Mouse (Mus musculus) heart, embryonic 12.5 days (tissue): ENCODE data around the gene Trpd52l3. TPM values are rescaled to one million over a fixed set of nuclear protein-coding genes. Genes with fewer than 3 reads are reported as not detected.

ENCODE experiments used
- ATAC-seq: fragments of 200-750 bp; cut with Nextera tagmentation; 2 replicates; pipeline ENCODE4 v1.8.0; 2017; ENCODE audit warnings: moderate TSS enrichment, moderate library complexity; ENCODE audit not compliant: insufficient number of reproducible peaks, low FRiP score
- H3K27ac ChIP-seq: fragments of 300-500 bp; sonication (generic); 2 replicates; pipeline ENCODE4 v1.5.1; 2016; ENCODE audit warnings: mild to moderate bottlenecking, moderate library complexity; ENCODE audit not compliant: poor library complexity, severe bottlenecking
- H3K27me3 ChIP-seq: fragments of 300-500 bp; sonication (generic); replicated peaks from 2 replicates; pipeline ENCODE4 v1.6.1; 2016; ENCODE audit warnings: mild to moderate bottlenecking, moderate library complexity
- H3K36me3 ChIP-seq: fragments of 300-500 bp; sonication (generic); 2 replicates; pipeline ENCODE4 v1.6.1; 2016; ENCODE audit warnings: mild to moderate bottlenecking, moderate library complexity
- H3K4me1 ChIP-seq: fragments of 300-500 bp; sonication (generic); replicated peaks from 2 replicates; pipeline ENCODE4 v1.6.1; 2016; ENCODE audit warnings: mild to moderate bottlenecking
- H3K4me2 ChIP-seq: fragments of 300-500 bp; sonication (generic); 2 replicates; pipeline ENCODE4 v1.6.1; 2016; ENCODE audit warnings: mild to moderate bottlenecking, moderate library complexity
- H3K4me3 ChIP-seq: fragments of 300-500 bp; sonication (generic); 2 replicates; pipeline ENCODE4 v1.5.1; 2016; ENCODE audit warnings: mild to moderate bottlenecking
- H3K9ac ChIP-seq: fragments of 300-500 bp; sonication (generic); 2 replicates; pipeline ENCODE4 v1.6.1; 2016; ENCODE audit warnings: mild to moderate bottlenecking, moderate library complexity
- H3K9me3 ChIP-seq: fragments of 300-500 bp; sonication (generic); replicated peaks from 2 replicates; pipeline ENCODE4 v1.6.1; 2016; ENCODE audit warnings: mild to moderate bottlenecking, moderate library complexity
- WGBS: fragments of 180-500 bp; shearing (Covaris S2); methylation state at CpG from one replicate; pipeline ENCODE4 v1.1.7; 2016; 5-methylcytosine and 5-hydroxymethylcytosine counted together
- polyA plus RNA-seq: library from polyadenylated mRNA; unstranded; fragments of >200 nt; fragmentation: Nextera tagmentation; extraction: Ambion mirVana; gene quantifications from 2 replicates; pipeline ENCODE4 v1.2.1, GENCODE M21; 2016

Trpd52l3 gene
- polyA plus RNA-seq: not detected in 2 replicates

- Histone ChIP-seq H3K27me3 (no peaks in the 10 kb centered on the region), H3K4me3 (no peak within 1 kb of the TSS), H3K4me1 (peaks cover 7% of the 10 kb centered on the region; the same call in 1 of the 2 replicates), H3K4me2 (no peak within 1 kb of the TSS), H3K9me3 (no peaks in the 10 kb centered on the region), H3K27ac (no peak within 1 kb of the TSS), H3K36me3 (no peaks in the 10 kb centered on the region), H3K9ac (no peak within 1 kb of the TSS)
- WGBS: 89% methylated on average over 9 of the region's 9 CpGs
- ATAC-seq: no peak
These were observed at the start of gene Trpd52l3 for GRCm38 (mm10) chr19:30003621-30004020. Gene Trpd52l3, plus strand, starts transcription at chr19:30003790.

DNA sequence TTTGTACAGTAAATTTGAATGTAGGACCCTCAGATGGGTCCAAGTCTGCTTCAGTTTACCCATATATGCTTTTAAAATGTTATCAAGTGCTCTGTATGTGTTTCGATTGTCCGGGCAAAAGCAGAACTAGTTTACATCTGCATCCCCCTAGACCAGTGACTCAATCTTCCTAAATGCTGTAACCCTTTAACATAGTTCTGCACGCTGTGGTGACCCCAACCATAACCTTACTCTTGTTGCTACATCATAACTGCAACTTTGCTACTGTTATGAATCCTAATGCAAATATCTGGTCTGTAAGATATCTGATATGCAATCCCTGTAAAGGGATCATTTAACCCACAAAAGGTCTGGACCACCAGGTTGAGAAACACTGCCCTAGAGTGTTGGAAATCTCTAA is 49.8 kb upstream of the Trpd52l3 start:
- ATAC-seq: no peak
- no peak overlapping the region for H3K4me3 ChIP-seq
- no peaks in the 10 kb centered on the region for H3K27me3 ChIP-seq
- 81% methylated on average over 3 of the region's 3 CpGs for WGBS
- H3K27ac ChIP-seq: no peak overlapping the region
- H3K4me2 ChIP-seq: no peak overlapping the region
- H3K36me3 ChIP-seq: no peaks in the 10 kb centered on the region
- no peaks in the 10 kb centered on the region for H3K9me3 ChIP-seq
- H3K9ac ChIP-seq: no peak overlapping the region
- no peaks in the 10 kb centered on the region for H3K4me1 ChIP-seq

DNA sequence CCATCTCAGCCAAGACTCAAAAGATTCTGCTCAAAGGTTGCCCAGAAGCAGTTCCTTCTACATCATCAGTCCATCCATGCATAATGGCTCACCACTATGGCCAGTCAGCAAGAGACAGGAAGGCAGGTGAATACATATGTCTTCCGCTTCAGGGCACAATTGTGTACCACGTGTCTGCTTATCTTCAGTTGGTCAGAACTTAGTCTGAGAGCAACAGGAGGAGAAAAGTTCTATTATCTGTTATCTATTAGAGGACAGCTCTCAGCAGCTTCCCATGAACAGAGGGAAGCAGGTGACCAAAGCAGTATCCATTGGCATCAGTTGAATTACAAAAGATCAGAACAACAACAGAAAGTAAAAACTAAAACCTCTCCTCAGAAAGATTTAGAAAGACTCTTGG is 48.1 kb upstream of the Trpd52l3 start:
- no peaks in the 10 kb centered on the region for H3K27me3 ChIP-seq
- H3K9me3 ChIP-seq: no peaks in the 10 kb centered on the region
- H3K36me3 ChIP-seq: no peaks in the 10 kb centered on the region
- no peak overlapping the region for H3K4me3 ChIP-seq
- no peak for ATAC-seq
- no peaks in the 10 kb centered on the region for H3K4me1 ChIP-seq
- WGBS: 67% methylated on average over 2 of the region's 2 CpGs
- H3K27ac ChIP-seq: no peak overlapping the region
- no peak overlapping the region for H3K4me2 ChIP-seq
- H3K9ac ChIP-seq: no peak overlapping the region

- H3K36me3 ChIP-seq: no peaks in the 10 kb centered on the region
- H3K4me1 ChIP-seq: no peaks in the 10 kb centered on the region; the same call in 1 of the 2 replicates
- 79% methylated on average over 4 of the region's 4 CpGs for WGBS
These were observed 42.7 kb upstream of the Trpd52l3 start for GRCm38 (mm10) chr19:29960906-29961305.

GRCm38 (mm10) chr19:29961842-29962241 is 41.7 kb upstream of the Trpd52l3 start:
- H3K27ac ChIP-seq: no peak overlapping the region
- no peak overlapping the region for H3K4me3 ChIP-seq
- H3K36me3 ChIP-seq: no peaks in the 10 kb centered on the region
- peaks cover 6% of the 10 kb centered on the region; the same call in 1 of the 2 replicates for H3K9me3 ChIP-seq
- no peak overlapping the region for H3K9ac ChIP-seq
- H3K27me3 ChIP-seq: no peaks in the 10 kb centered on the region
- no peaks in the 10 kb centered on the region; the same call in 1 of the 2 replicates for H3K4me1 ChIP-seq
- ATAC-seq: no peak
- no peak overlapping the region for H3K4me2 ChIP-seq
- WGBS: 65% methylated on average over 6 of the region's 6 CpGs

More at GRCm38 (mm10) chr19:29960906-29961305, 42.7 kb upstream of the Trpd52l3 start:
- H3K4me2 ChIP-seq: no peak overlapping the region
- 0 out of 2 replicates have a peak, but pooled peaks cover 2% of the 10 kb centered on the region for H3K9me3 ChIP-seq
- H3K4me3 ChIP-seq: no peak overlapping the region
- no peak overlapping the region for H3K27ac ChIP-seq
- H3K9ac ChIP-seq: no peak overlapping the region
- H3K27me3 ChIP-seq: no peaks in the 10 kb centered on the region
- no peak for ATAC-seq

DNA sequence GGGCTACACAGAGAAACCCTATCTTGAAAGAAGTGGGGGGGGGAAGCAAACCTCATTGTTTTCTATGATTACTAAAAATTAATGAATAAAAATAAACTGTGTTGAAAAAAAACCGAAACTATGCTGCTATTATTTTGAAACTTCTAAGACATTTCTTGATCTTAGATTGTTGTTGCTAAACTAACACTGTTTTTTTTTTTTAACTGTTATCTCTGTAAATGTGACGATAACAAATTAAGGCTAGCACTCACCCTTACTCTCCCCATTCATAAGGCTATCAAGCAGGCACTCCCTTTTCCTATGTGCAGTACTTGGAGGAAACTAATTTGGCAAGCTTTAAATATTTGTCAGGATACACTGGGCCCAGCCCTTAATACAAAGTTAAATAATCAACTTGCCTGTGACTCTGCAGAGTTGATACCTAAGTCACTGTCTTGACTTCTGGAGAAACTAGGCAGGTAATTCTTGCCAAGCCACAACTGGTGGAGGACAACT is 39.9 kb upstream of the Trpd52l3 start:
- Histone ChIP-seq H3K36me3 (no peaks in the 10 kb centered on the region), H3K9me3 (peaks cover 6% of the 10 kb centered on the region; the same call in 1 of the 2 replicates), H3K27ac (no peak overlapping the region), H3K9ac (no peak overlapping the region), H3K4me2 (no peak overlapping the region), H3K4me3 (no peak overlapping the region), H3K4me1 (no peaks in the 10 kb centered on the region; the same call in 1 of the 2 replicates), H3K27me3 (no peaks in the 10 kb centered on the region)
- ATAC-seq: no peak
- WGBS: 49% methylated on average over 2 of the region's 2 CpGs

DNA sequence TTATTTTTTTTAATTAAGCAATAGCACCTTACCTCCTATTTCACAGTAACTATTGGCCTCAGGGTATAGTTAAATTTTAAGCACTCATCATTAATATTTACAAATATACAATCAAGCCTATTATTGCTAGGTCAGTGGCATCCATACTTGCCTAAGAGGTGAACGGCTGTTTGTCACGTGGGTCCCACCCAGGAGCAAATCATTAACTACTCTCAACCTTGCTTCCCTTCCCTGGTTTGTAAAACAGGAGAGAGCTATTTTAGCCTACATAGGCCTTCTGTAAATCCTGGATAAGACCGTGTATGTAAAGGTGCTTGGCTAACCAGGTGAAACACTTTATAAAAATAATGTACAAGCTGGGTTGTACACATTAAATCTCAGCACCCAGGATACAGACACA is 35.6 kb upstream of the Trpd52l3 start:
- H3K4me3 ChIP-seq: no peak overlapping the region
- WGBS: 81% methylated on average over 3 of the region's 3 CpGs
- H3K4me1 ChIP-seq: no peaks in the 10 kb centered on the region; the same call in 1 of the 2 replicates
- ATAC-seq: no peak
- no peak overlapping the region for H3K9ac ChIP-seq
- H3K27ac ChIP-seq: no peak overlapping the region
- H3K27me3 ChIP-seq: 0 out of 2 replicates have a peak, but pooled peaks cover 5% of the 10 kb centered on the region
- H3K9me3 ChIP-seq: peaks cover 6% of the 10 kb centered on the region; the same call in 1 of the 2 replicates
- H3K4me2 ChIP-seq: no peak overlapping the region
- no peaks in the 10 kb centered on the region for H3K36me3 ChIP-seq

- WGBS: 62% methylated on average over 5 of the region's 5 CpGs
- Histone ChIP-seq H3K4me2 (no peak overlapping the region), H3K36me3 (no peaks in the 10 kb centered on the region), H3K9me3 (no peaks in the 10 kb centered on the region), H3K27me3 (0 out of 2 replicates have a peak, but pooled peaks cover 5% of the 10 kb centered on the region), H3K4me1 (no peaks in the 10 kb centered on the region), H3K4me3 (no peak overlapping the region), H3K27ac (no peak overlapping the region), H3K9ac (no peak overlapping the region)
- no peak for ATAC-seq
These were observed 30.2 kb upstream of the Trpd52l3 start for GRCm38 (mm10) chr19:29973396-29973795.

- Histone ChIP-seq H3K4me1 (no peaks in the 10 kb centered on the region), H3K4me2 (no peak overlapping the region), H3K27ac (no peak overlapping the region), H3K36me3 (no peaks in the 10 kb centered on the region), H3K27me3 (no peaks in the 10 kb centered on the region), H3K9me3 (no peaks in the 10 kb centered on the region), H3K9ac (no peak overlapping the region), H3K4me3 (no peak overlapping the region)
- WGBS: 56% methylated on average over 2 of the region's 2 CpGs
- ATAC-seq: no peak
These were observed 24.7 kb upstream of the Trpd52l3 start for GRCm38 (mm10) chr19:29978847-29979246.

DNA sequence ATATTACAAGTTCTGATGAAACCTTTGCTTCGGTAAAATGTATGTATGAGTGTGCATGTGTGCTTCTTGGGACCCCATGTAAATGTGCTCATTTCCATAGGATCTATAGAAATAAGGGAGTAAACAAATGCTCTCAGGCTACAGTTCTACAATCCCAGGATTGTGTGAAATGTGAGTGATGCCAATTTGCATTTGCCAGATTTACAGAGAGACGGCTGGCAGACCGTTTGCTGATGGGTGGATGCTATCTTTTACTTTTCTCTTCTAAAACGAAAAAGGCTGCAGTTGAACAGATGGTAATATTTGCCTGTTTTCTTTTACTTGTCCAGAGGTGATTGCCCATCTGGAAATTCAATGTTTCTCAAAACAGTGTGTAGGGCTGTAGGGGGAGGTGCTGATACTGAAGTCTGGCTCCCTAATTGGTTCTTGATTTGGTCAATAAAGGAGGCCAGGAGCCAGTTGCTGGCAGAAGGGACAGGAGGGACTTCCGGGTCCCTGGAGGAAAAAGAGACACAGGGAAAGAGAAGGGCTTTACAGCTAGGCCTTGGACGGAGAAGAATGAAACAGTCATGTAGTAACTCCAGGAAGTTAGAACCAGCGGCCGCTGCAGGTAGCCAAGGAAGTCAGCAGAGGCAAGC is 24.0 kb upstream of the Trpd52l3 start:
- Histone ChIP-seq H3K27ac (no peak overlapping the region), H3K4me3 (no peak overlapping the region), H3K27me3 (no peaks in the 10 kb centered on the region), H3K9ac (no peak overlapping the region), H3K4me1 (no peaks in the 10 kb centered on the region), H3K36me3 (no peaks in the 10 kb centered on the region), H3K9me3 (no peaks in the 10 kb centered on the region), H3K4me2 (no peak overlapping the region)
- 75% methylated on average over 8 of the region's 8 CpGs for WGBS
- ATAC-seq: no peak

- H3K9ac ChIP-seq: no peak overlapping the region
- no peak for ATAC-seq
- WGBS: 74% methylated on average over 16 of the region's 16 CpGs
- H3K4me1 ChIP-seq: no peaks in the 10 kb centered on the region
- no peaks in the 10 kb centered on the region for H3K9me3 ChIP-seq
- no peak overlapping the region for H3K4me2 ChIP-seq
- no peak overlapping the region for H3K4me3 ChIP-seq
- no peak overlapping the region for H3K27ac ChIP-seq
- no peaks in the 10 kb centered on the region for H3K27me3 ChIP-seq
- no peaks in the 10 kb centered on the region for H3K36me3 ChIP-seq
These were observed 19.2 kb upstream of the Trpd52l3 start for GRCm38 (mm10) chr19:29984208-29985005.
